Mouse (Mus musculus) G1E (cell line): ENCODE data around the gene Clic3. TPM values are rescaled to one million over a fixed set of nuclear protein-coding genes. Genes with fewer than 3 reads are reported as not detected.

Experiments
- ATAC-seq: 2 replicates; pipeline ENCODE4 v1.8.0; 2016; ENCODE audit warnings: mild to moderate bottlenecking; ENCODE audit not compliant: insufficient number of reproducible peaks, poor library complexity, low FRiP score, severe bottlenecking; ENCODE audit errors: extremely low read depth
- DNase-seq: peaks from one replicate; pipeline ENCODE4 v3.0.0; 2012; ENCODE audit warnings: low spot score
- H3K27me3 ChIP-seq: 2 replicates; pipeline ENCODE4 v1.6.1; 2012; ENCODE audit warnings: mild to moderate bottlenecking, low read length, inconsistent platforms; ENCODE audit not compliant: insufficient read depth
- H3K36me3 ChIP-seq: replicated peaks from 2 replicates; pipeline ENCODE3; 2012; ENCODE audit warnings: mild to moderate bottlenecking, inconsistent platforms
- H3K4me1 ChIP-seq: 2 replicates; pipeline ENCODE4 v1.6.1; 2012; ENCODE audit warnings: low read depth, low read length, inconsistent platforms, mixed read lengths; ENCODE audit not compliant: insufficient read depth
- H3K4me3 ChIP-seq: 2 replicates; pipeline ENCODE4 v1.5.1; 2012; ENCODE audit warnings: low read depth, mild to moderate bottlenecking, inconsistent platforms, low read length, moderate library complexity, mixed read lengths
- H3K9me3 ChIP-seq: replicated peaks from 2 replicates; pipeline ENCODE4 v1.6.1; 2012; ENCODE audit warnings: inconsistent platforms
- CTCF ChIP-seq: IDR thresholded peaks from 2 replicates; pipeline ENCODE4 v1.5.1; 2012; ENCODE audit warnings: low read depth, low read length, inconsistent platforms, mixed read lengths
- GATA1 ChIP-seq: IDR thresholded peaks from 2 replicates; pipeline ENCODE4 v1.6.1; 2012; ENCODE audit warnings: borderline replicate concordance, low read length, inconsistent platforms, mixed read lengths
- GATA2 ChIP-seq: IDR thresholded peaks from 2 replicates; pipeline ENCODE4 v1.6.1; 2012; ENCODE audit warnings: low read depth, low read length, inconsistent platforms, borderline replicate concordance
- POLR2AphosphoS5 ChIP-seq: IDR thresholded peaks from 2 replicates; pipeline ENCODE4 v1.6.1; 2012; ENCODE audit warnings: low read depth, low read length, inconsistent platforms; ENCODE audit not compliant: insufficient replicate concordance
- TAL1 ChIP-seq: conservative IDR thresholded peaks from 2 replicates; pipeline ENCODE4 v1.6.1; 2012; ENCODE audit warnings: low read depth, low read length, inconsistent platforms, mixed read lengths
- polyA plus RNA-seq: library from polyadenylated mRNA; stranded (reverse); fragments of >175 nt; gene quantifications from 2 replicates; pipeline ENCODE4 v1.2.3, GENCODE M21; 2012
- total RNA-seq, 2 experiments: library from RNA; stranded (forward) in 1 of 2; stranded (reverse) in 1 of 2; fragments of 200-1000 nt in 1 of 2; fragments of >200 nt in 1 of 2; fragmentation: Nextera tagmentation in 1 of 2; gene quantifications; 2 replicates each; pipeline ENCODE4 v1.2.3; 2014 to 2017

The Clic3 gene
- total and polyA plus RNA-seq, 3 experiments: 0.22 TPM; not detected in 2

GRCm38 (mm10) chr2:25467606-25468303, 11.1 kb downstream of the Clic3 start:
- Histone ChIP-seq H3K4me1 (peaks cover 15% of the 10 kb centered on the region), H3K9me3 (no peaks in the 10 kb centered on the region), H3K4me3 (no peak overlapping the region), H3K27me3 (peaks cover 47% of the 10 kb centered on the region), H3K36me3 (no peaks in the 10 kb centered on the region)
- TF ChIP-seq GATA1 (no peak), POLR2AphosphoS5 (no peak), GATA2 (no peak), TAL1 (no peak), CTCF (no peak)
- DNase-seq (no peak), ATAC-seq (no peak)

DNA sequence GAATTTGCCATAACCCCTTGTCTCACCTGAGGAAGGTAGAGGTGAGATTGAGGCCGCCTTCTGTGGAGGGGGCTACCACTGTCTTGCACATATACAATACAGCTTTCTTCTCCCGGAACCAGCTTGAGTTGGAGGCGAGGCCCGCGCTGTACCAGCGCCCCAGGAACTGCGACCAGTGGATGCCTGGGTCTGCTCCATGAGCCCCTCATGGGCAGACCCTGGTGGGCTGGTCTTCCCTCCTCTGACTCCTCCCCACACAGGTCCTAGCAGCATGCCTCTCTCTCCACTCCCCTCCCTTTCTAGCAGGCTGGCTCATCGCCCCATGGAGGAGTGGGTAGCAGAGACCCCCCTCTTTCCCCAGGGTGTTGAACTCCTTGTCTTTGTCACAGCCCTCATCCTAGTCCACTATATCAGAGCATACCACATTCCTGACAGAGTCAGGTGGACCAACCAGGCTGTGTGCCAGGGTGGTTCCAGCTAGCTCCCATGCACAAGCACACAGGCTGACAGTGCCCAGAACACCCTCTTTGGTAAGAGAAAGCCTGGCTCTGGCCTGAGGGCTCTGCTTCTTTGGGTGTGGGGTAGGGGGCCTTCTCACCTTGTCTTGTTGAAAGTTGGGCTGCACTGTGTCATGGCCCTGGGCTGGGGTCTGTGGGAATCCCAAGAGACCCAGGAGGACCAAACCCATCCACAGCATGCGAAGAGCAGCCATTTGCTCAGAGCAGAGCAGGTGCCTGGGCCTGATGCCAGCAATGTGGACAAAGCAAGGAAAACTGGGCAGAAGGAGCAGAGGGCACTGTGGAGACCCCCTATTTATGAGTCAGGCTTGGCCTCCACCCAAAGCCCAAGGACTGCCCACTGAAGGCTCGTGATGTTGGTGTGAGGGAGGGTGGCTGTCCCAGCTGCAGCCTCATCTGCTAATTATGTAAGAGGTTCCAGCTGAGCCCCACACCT, 12.6 kb downstream of the Clic3 start:
- Histone ChIP-seq H3K36me3 (no peaks in the 10 kb centered on the region), H3K27me3 (peaks cover 61% of the 10 kb centered on the region), H3K9me3 (no peaks in the 10 kb centered on the region), H3K4me1 (peaks cover 15% of the 10 kb centered on the region), H3K4me3 (no peak overlapping the region)
- ATAC-seq: no peak
- TF ChIP-seq GATA2 (no peak), CTCF (no peak)
- DNase-seq: no peak

DNA sequence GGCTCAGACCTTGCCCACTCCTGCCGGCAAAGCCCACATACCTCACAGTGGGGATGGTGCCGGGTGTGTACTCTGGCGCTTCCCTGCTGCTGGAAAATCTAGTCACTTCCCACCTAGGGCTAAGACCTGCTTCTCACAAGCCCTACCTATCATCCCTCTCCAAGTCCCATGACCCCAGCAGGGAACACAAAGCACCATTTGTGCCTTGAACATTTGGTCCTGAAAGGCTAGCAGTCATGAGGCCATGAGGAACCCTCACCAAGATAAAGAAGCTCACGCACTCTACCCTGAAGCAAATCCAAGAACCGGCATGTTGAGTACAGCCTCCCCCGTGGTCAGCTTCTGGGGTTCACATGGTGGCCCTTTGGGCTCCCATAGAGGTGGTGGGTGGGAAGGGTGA, 13.3 kb downstream of the Clic3 start, which contains the start of gene Ptgds:
Gene Ptgds (minus strand): TSS at position 78 of the 400 bp plus-strand sequence.
- peaks cover 12% of the 10 kb centered on the region for H3K4me1 ChIP-seq
- H3K9me3 ChIP-seq: no peaks in the 10 kb centered on the region
- DNase-seq (no peak), ATAC-seq (no peak)
- no peak within 1 kb of the TSS for H3K4me3 ChIP-seq
- peaks cover 61% of the 10 kb centered on the region for H3K27me3 ChIP-seq
- TF ChIP-seq GATA1 (no peak), POLR2AphosphoS5 (no peak), TAL1 (no peak), GATA2 (no peak), CTCF (no peak)
- no peaks in the 10 kb centered on the region for H3K36me3 ChIP-seq

DNA sequence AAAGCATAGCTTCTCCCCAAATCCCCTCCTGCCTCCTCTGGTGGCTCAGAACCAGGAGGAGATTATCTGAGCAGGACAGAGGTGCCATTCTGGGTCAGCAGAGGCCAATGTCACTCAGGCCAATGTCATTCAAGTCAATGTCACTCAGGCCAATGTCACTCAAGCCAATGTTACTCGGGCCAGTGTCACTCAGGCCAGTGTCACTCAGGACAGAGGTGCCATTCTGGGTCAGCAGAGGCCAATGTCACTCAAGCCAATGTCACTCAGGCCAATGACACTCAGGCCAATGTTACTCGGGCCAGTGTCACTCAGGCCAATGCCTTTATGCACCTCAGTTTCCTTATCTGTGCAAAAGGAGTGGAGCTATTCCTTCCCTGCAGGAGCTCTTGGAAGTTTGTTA, 15.9 kb downstream of the Clic3 start:
- Histone ChIP-seq H3K27me3 (peaks cover 75% of the 10 kb centered on the region), H3K9me3 (no peaks in the 10 kb centered on the region), H3K4me1 (no peaks in the 10 kb centered on the region), H3K4me3 (no peak overlapping the region), H3K36me3 (no peaks in the 10 kb centered on the region)
- ATAC-seq (no peak), DNase-seq (no peak)
- no peak for TF ChIP-seq CTCF
- no peak for TF ChIP-seq TAL1
- TF ChIP-seq GATA1: no peak
- TF ChIP-seq POLR2AphosphoS5: no peak
- TF ChIP-seq GATA2: no peak

DNA sequence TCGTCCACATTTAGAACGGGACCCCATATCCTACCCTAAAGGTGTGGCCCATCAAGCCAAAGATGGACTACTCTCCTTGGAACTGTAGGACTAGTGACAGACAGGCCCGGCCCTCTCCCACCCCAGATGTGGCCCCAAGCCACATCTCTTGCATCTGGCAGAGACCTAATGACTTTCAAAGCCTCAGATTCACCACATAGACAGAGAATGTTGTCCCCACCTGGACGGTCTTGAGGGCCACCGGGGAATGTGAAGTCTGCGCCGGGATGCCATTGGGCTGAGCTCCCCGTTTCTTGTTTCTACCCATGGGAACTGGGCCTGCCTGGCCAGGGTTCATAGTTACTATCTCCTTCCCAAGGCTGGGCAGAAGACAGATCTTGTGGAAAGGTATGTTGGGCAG, 20.9 kb downstream of the Clic3 start:
- Histone ChIP-seq H3K27me3 (peaks cover 52% of the 10 kb centered on the region), H3K9me3 (no peaks in the 10 kb centered on the region), H3K4me3 (no peak overlapping the region), H3K36me3 (no peaks in the 10 kb centered on the region), H3K4me1 (no peaks in the 10 kb centered on the region; the same call in 1 of the 2 replicates)
- TF ChIP-seq CTCF (no peak), TAL1 (no peak), GATA1 (no peak), POLR2AphosphoS5 (no peak), GATA2 (no peak)
- DNase-seq (no peak), ATAC-seq (no peak)

DNA sequence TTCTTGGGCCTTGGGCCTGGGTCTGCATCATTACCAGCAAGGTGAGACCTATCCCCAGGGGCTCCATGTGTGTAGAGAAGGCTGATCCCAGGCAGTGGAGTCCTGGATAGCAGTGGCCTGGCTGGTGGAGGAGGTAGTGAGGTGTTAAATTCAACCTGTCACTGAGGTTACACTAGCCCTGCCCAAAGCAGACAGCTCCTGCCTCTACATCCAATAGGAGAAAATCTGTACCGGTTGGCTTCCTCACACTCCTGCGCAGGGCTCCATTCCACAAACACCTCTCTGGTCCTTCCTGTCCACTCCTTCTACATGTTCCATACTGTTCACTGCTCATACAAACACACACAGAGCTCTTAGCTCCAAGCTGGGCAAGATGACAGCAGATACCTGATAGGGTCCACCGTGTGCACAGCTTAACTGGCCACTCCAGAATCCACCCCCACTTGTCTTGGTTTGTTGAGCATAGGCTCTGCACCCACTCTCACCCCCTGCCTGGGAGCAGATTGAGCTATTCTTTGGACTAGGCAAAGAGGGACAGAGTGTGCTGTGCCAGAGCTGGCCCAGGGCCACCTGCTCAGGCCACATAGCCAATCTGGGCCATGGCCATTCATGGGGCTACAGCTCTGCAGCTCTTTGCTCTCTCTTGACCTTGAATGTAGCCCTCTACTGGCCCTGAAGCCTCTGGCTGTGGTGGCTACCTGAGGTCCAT, 21.5 kb downstream of the Clic3 start:
- H3K36me3 ChIP-seq: no peaks in the 10 kb centered on the region
- DNase-seq (no peak), ATAC-seq (no peak)
- peaks cover 48% of the 10 kb centered on the region for H3K27me3 ChIP-seq
- no peaks in the 10 kb centered on the region for H3K9me3 ChIP-seq
- H3K4me3 ChIP-seq: no peak overlapping the region
- TF ChIP-seq CTCF: no peak
- no peak for TF ChIP-seq GATA1
- TF ChIP-seq TAL1: no peak
- TF ChIP-seq POLR2AphosphoS5: no peak
- no peak for TF ChIP-seq GATA2
- no peaks in the 10 kb centered on the region; the same call in none of the 2 replicates for H3K4me1 ChIP-seq
